Mouse (Mus musculus) midbrain, postnatal 0 days (tissue): ENCODE measurements around the gene Myo16. TPM values are rescaled to one million over a fixed set of nuclear protein-coding genes. Genes with fewer than 3 reads are reported as not detected.

ENCODE experiments used
- ATAC-seq: fragments of 200-750 bp; cut with Nextera tagmentation; 2 replicates; pipeline ENCODE4 v1.8.0; 2017; ENCODE audit warnings: moderate number of reproducible peaks, mild to moderate bottlenecking, moderate TSS enrichment, moderate library complexity; ENCODE audit not compliant: low FRiP score
- DNase-seq: peaks from one replicate; pipeline ENCODE4 v3.0.0-alpha.2; 2015; ENCODE audit warnings: low spot score
- H3K27ac ChIP-seq: fragments of 300-500 bp; sonication (generic); 2 replicates; pipeline ENCODE4 v1.5.1; 2014; ENCODE audit warnings: low read depth, mild to moderate bottlenecking, low read length, mixed read lengths
- H3K27me3 ChIP-seq: fragments of 300-500 bp; sonication (generic); 2 replicates; pipeline ENCODE4 v1.6.1; 2014; ENCODE audit warnings: low read length, control low read depth, mixed read lengths; ENCODE audit not compliant: insufficient read depth
- H3K36me3 ChIP-seq: fragments of 300-500 bp; sonication (generic); 2 replicates; pipeline ENCODE4 v1.6.1; 2014; ENCODE audit warnings: low read length, control low read depth, mixed read lengths; ENCODE audit not compliant: insufficient read depth
- H3K4me1 ChIP-seq: fragments of 300-500 bp; sonication (generic); 2 replicates; pipeline ENCODE4 v1.6.1; 2014; ENCODE audit warnings: mild to moderate bottlenecking, control low read depth, antibody characterized with exemption, low read length, mixed read lengths; ENCODE audit not compliant: insufficient read depth
- H3K4me2 ChIP-seq: fragments of 300-500 bp; sonication (generic); 2 replicates; pipeline ENCODE4 v1.6.1; 2014; ENCODE audit warnings: low read depth, mild to moderate bottlenecking, low read length, mixed read lengths; ENCODE audit not compliant: poor library complexity, severe bottlenecking
- H3K4me3 ChIP-seq: fragments of 300-500 bp; sonication (generic); 2 replicates; pipeline ENCODE4 v1.5.1; 2014; ENCODE audit warnings: low read depth, mild to moderate bottlenecking, low read length, moderate library complexity
- H3K9ac ChIP-seq: fragments of 300-500 bp; sonication (generic); replicated peaks from 2 replicates; pipeline ENCODE4 v1.6.1; 2014; ENCODE audit warnings: mild to moderate bottlenecking, low read length, moderate library complexity, mixed read lengths; ENCODE audit not compliant: poor library complexity, severe bottlenecking
- H3K9me3 ChIP-seq: fragments of 300-500 bp; sonication (generic); 2 replicates; pipeline ENCODE4 v1.6.1; 2016; ENCODE audit warnings: low read length, control low read depth
- CTCF ChIP-seq: IDR thresholded peaks from 2 replicates; pipeline ENCODE4 v1.5.1; 2016; ENCODE audit warnings: antibody characterized with exemption, mild to moderate bottlenecking
- WGBS: fragments of 180-500 bp; shearing (Covaris S2); extraction: QIAGEN DNeasy Blood & Tissue Kit; methylation state at CpG from one replicate; pipeline ENCODE4 v1.1.7; 2014; 5-methylcytosine and 5-hydroxymethylcytosine counted together
- polyA plus RNA-seq: library from polyadenylated mRNA; unstranded; fragments of >200 nt; fragmentation: Nextera tagmentation; extraction: Ambion mirVana; gene quantifications from 2 replicates; pipeline ENCODE4 v1.2.1, GENCODE M21; 2015
- total RNA-seq: library from RNA; depleted of rRNA; stranded (reverse); fragments of >200 nt; gene quantifications from 2 replicates; pipeline ENCODE4 v1.2.3, GENCODE M21; 2014

Myo16 gene
- total and polyA plus RNA-seq, 2 experiments from 2014 or later, result 7.7 to 59.9 TPM

DNA sequence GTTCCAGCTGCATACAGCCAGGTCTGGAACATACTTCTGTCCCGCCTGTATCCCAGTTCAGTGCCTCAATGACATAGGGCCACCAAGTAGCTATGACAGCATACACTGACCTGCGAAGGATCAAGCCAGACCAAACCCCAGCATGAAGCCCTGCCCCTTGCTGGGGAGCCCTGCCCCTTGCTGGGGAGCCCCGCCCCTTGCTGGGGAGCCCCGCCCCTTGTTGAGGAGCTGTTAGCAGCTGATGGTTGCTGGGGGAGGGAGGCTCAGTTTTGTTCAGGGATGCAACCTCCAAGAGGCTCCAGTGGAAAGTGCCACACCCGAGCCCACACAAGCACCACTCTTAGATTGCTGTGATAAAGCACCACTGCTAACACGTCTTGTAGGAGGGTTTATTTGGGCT lies 266.8 kb downstream of the Myo16 start:
- H3K4me3 ChIP-seq, result no peak overlapping the region
- no peaks in the 10 kb centered on the region; the same call in 1 of the 2 replicates for H3K36me3 ChIP-seq
- ATAC-seq (no peak), DNase-seq (no peak)
- no peak overlapping the region for H3K9ac ChIP-seq
- no peak overlapping the region for H3K27ac ChIP-seq
- H3K9me3 ChIP-seq, result no peaks in the 10 kb centered on the region
- H3K4me2 ChIP-seq, result no peak overlapping the region
- no peak for TF ChIP-seq CTCF
- H3K4me1 ChIP-seq, result no peaks in the 10 kb centered on the region
- WGBS, result 78% methylated on average over 6 of the region's 6 CpGs
- no peaks in the 10 kb centered on the region for H3K27me3 ChIP-seq

- Histone ChIP-seq H3K27me3 (no peaks in the 10 kb centered on the region), H3K4me3 (no peak overlapping the region), H3K4me2 (no peak overlapping the region), H3K9ac (no peak overlapping the region), H3K9me3 (no peaks in the 10 kb centered on the region), H3K4me1 (no peaks in the 10 kb centered on the region), H3K27ac (no peak overlapping the region), H3K36me3 (no peaks in the 10 kb centered on the region; the same call in 1 of the 2 replicates)
- ATAC-seq (no peak), DNase-seq (no peak)
- 79% methylated on average over 9 of the region's 9 CpGs for WGBS
- TF ChIP-seq CTCF, result no peak
Measured at GRCm38 (mm10) chr8:10421516-10422090, 267.9 kb downstream of the Myo16 start.

DNA sequence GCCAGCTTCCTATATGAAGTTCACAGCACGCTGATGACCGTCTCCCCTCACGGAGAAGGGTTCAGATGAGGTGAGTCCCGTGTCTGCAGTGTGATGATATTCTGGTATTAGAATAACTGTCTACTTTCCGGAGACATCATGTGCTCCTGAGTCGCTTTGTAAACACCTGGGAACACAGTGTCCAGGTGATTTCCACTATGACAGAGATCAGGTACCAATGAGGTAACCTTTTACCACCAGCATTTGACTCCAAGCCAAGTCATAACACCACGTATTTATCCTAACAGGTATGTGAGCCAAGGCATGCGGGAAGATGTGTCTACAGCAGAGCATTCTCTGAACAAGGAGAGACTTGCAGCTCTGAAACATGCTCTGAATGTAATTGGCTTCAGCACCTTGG lies 281.8 kb downstream of the Myo16 start:
- Histone ChIP-seq H3K36me3 (no peaks in the 10 kb centered on the region), H3K4me2 (no peak overlapping the region), H3K9me3 (no peaks in the 10 kb centered on the region), H3K4me1 (no peaks in the 10 kb centered on the region), H3K27me3 (no peaks in the 10 kb centered on the region), H3K4me3 (no peak overlapping the region), H3K27ac (no peak overlapping the region), H3K9ac (no peak overlapping the region)
- 88% methylated on average over 8 of the region's 8 CpGs for WGBS
- ATAC-seq (no peak), DNase-seq (no peak)
- no peak for TF ChIP-seq CTCF

DNA sequence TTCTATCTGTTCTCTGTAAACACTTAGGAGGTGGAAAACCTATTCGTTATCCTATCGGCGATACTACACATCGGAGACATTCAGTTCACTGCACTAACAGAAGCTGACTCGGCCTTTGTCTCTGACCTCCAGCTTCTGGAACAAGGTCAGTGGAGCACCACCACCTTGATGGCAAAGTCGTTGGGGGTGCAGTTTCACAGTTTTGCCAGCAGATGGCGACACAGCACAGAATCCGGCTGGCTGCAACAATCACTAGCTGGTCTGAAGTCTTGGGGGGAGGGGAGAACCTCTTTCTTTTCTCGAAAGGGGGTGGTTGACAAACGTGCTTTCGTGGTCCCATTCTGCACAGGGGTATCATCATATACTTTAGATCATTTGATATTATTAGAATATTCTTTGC lies 285.1 kb downstream of the Myo16 start:
- no peak overlapping the region for H3K4me2 ChIP-seq
- H3K27me3 ChIP-seq, result no peaks in the 10 kb centered on the region
- no peak overlapping the region for H3K4me3 ChIP-seq
- no peak overlapping the region for H3K9ac ChIP-seq
- H3K9me3 ChIP-seq, result no peaks in the 10 kb centered on the region
- peaks cover 4% of the 10 kb centered on the region; the same call in 1 of the 2 replicates for H3K36me3 ChIP-seq
- 13% methylated on average over 11 of the region's 11 CpGs for WGBS
- peak; percentile 58 for ATAC-seq
- H3K4me1 ChIP-seq, result no peaks in the 10 kb centered on the region
- peak; percentile 100 for TF ChIP-seq CTCF
- H3K27ac ChIP-seq, result no peak overlapping the region
- DNase-seq, result peak; percentile 83

GRCm38 (mm10) chr8:10439595-10440453 lies 286.1 kb downstream of the Myo16 start:
- WGBS, result 68% methylated on average over 16 of the region's 16 CpGs
- ATAC-seq, result no peak
- Histone ChIP-seq H3K9me3 (no peaks in the 10 kb centered on the region), H3K4me1 (no peaks in the 10 kb centered on the region), H3K4me2 (no peak overlapping the region), H3K27ac (no peak overlapping the region), H3K36me3 (peaks cover 4% of the 10 kb centered on the region; the same call in 1 of the 2 replicates), H3K4me3 (no peak overlapping the region), H3K9ac (no peak overlapping the region), H3K27me3 (no peaks in the 10 kb centered on the region)
- peak; percentile 53 for DNase-seq
- no peak for TF ChIP-seq CTCF

DNA sequence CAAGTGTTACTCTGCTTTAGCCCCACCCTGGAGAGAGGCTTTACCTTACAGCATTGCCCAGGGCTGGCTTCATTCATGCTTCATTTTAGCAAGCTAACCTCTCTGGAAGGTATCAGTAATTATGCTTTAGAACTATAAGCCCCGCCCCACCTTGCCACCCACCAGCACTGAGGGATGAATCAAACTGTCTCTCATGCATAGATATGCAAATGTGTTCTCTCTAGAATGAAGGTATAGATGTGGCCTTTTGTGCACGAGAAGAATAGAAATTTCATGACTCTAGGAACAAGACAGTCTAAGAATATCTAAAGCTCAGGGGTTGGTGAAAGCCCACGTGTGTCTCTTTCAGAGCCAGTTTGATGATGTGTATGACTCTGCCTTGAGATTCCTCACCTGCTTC lies 288.9 kb downstream of the Myo16 start:
- Histone ChIP-seq H3K4me3 (no peak overlapping the region), H3K9me3 (no peaks in the 10 kb centered on the region), H3K27ac (no peak overlapping the region), H3K4me1 (no peaks in the 10 kb centered on the region), H3K36me3 (peaks cover 4% of the 10 kb centered on the region; the same call in 1 of the 2 replicates), H3K4me2 (no peak overlapping the region), H3K9ac (no peak overlapping the region), H3K27me3 (no peaks in the 10 kb centered on the region)
- ATAC-seq, result no peak
- 35% methylated on average over 3 of the region's 3 CpGs for WGBS
- DNase-seq, result no peak
- no peak for TF ChIP-seq CTCF
